Mouse (Mus musculus) lung, embryonic 16.5 days (tissue): Measurements from ENCODE around the gene Mphosph9. TPM values are rescaled to one million over a fixed set of nuclear protein-coding genes. Genes with fewer than 3 reads are reported as not detected.

Experiments used
- ATAC-seq: fragments of 200-750 bp; cut with Nextera tagmentation; 2 replicates; pipeline ENCODE4 v1.8.0; 2017; ENCODE audit warnings: low read depth, mild to moderate bottlenecking, moderate library complexity
- H3K27ac ChIP-seq: fragments of 300-500 bp; sonication (generic); 2 replicates; pipeline ENCODE4 v1.5.1; 2014; ENCODE audit warnings: mild to moderate bottlenecking, control low read depth, low read length
- H3K27me3 ChIP-seq: fragments of 300-500 bp; sonication (generic); 2 replicates; pipeline ENCODE4 v1.6.1; 2014; ENCODE audit warnings: low read depth, low read length, mixed read lengths; ENCODE audit not compliant: control insufficient read depth, insufficient read depth
- H3K36me3 ChIP-seq: fragments of 300-500 bp; sonication (generic); 2 replicates; pipeline ENCODE4 v1.6.1; 2014; ENCODE audit warnings: low read length; ENCODE audit not compliant: control insufficient read depth, insufficient read depth
- H3K4me1 ChIP-seq: fragments of 300-500 bp; sonication (generic); replicated peaks from 2 replicates; pipeline ENCODE4 v1.6.1; 2014; ENCODE audit warnings: low read length, mixed read lengths; ENCODE audit not compliant: control insufficient read depth, insufficient read depth
- H3K4me2 ChIP-seq: fragments of 300-500 bp; sonication (generic); 2 replicates; pipeline ENCODE4 v1.6.1; 2014; ENCODE audit warnings: low read depth, low read length, control low read depth
- H3K4me3 ChIP-seq: fragments of 300-500 bp; sonication (generic); 2 replicates; pipeline ENCODE4 v1.5.1; 2014; ENCODE audit warnings: mild to moderate bottlenecking, low read length, control low read depth
- H3K9ac ChIP-seq: fragments of 300-500 bp; sonication (generic); 2 replicates; pipeline ENCODE4 v1.6.1; 2014; ENCODE audit warnings: low read length, control low read depth
- H3K9me3 ChIP-seq: fragments of 300-500 bp; sonication (generic); 2 replicates; pipeline ENCODE4 v1.6.1; 2016; ENCODE audit warnings: low read length; ENCODE audit not compliant: control insufficient read depth
- WGBS: fragments of 180-500 bp; shearing (Covaris S2); extraction: QIAGEN DNeasy Blood & Tissue Kit; methylation state at CpG from one replicate; pipeline ENCODE4 v1.1.7; 2014; 5-methylcytosine and 5-hydroxymethylcytosine counted together
- polyA plus RNA-seq: library from polyadenylated mRNA; unstranded; fragments of >200 nt; fragmentation: Nextera tagmentation; extraction: Ambion mirVana; gene quantifications from 2 replicates; pipeline ENCODE4 v1.2.1, GENCODE M21; 2015

Mphosph9 gene
- polyA plus RNA-seq, 1 experiment from 2014 or later = 15.1 TPM

GRCm38 (mm10) chr5:124356695-124357094, 28.9 kb upstream of the Mphosph9 start:
- Histone ChIP-seq H3K4me1 (peaks cover 5% of the 10 kb centered on the region), H3K27ac (no peak overlapping the region), H3K36me3 (no peaks in the 10 kb centered on the region), H3K27me3 (no peaks in the 10 kb centered on the region), H3K4me3 (no peak overlapping the region), H3K9me3 (no peaks in the 10 kb centered on the region), H3K9ac (no peak overlapping the region), H3K4me2 (no peak overlapping the region)
- WGBS = 39% methylated on average over 3 of the region's 3 CpGs
- ATAC-seq = no peak

GRCm38 (mm10) chr5:124355425-124355959, 27.7 kb upstream of the Mphosph9 start:
- H3K4me1 ChIP-seq = peaks cover 17% of the 10 kb centered on the region
- no peaks in the 10 kb centered on the region for H3K27me3 ChIP-seq
- H3K9me3 ChIP-seq = no peaks in the 10 kb centered on the region
- H3K27ac ChIP-seq = no peak overlapping the region
- H3K36me3 ChIP-seq = no peaks in the 10 kb centered on the region
- peak overlapping the region; percentile 94 for H3K4me3 ChIP-seq
- H3K4me2 ChIP-seq = peak overlapping the region; percentile 79
- WGBS = 4% methylated on average over 12 of the region's 12 CpGs
- no peak for ATAC-seq
- peak overlapping the region; percentile 45 for H3K9ac ChIP-seq

GRCm38 (mm10) chr5:124354574-124355424, 27.0 kb upstream of the Mphosph9 start:
- peak overlapping the region; percentile 84 for H3K27ac ChIP-seq
- peak overlapping the region; percentile 79 for H3K4me2 ChIP-seq
- ATAC-seq = peak; percentile 69
- under 1% methylated on average over 26 of the region's 60 CpGs for WGBS
- H3K27me3 ChIP-seq = no peaks in the 10 kb centered on the region
- H3K9ac ChIP-seq = peak overlapping the region; percentile 99
- H3K36me3 ChIP-seq = peaks cover 1% of the 10 kb centered on the region; the same call in 1 of the 2 replicates
- peak overlapping the region; percentile 94 for H3K4me3 ChIP-seq
- H3K4me1 ChIP-seq = peaks cover 19% of the 10 kb centered on the region
- no peaks in the 10 kb centered on the region for H3K9me3 ChIP-seq

- WGBS = 0% methylated on average over 36 of the region's 132 CpGs
- peak overlapping the region; percentile 99 for H3K9ac ChIP-seq
- peak; percentile 27 for ATAC-seq
- peaks cover 8% of the 10 kb centered on the region for H3K36me3 ChIP-seq
- peaks cover 19% of the 10 kb centered on the region for H3K4me1 ChIP-seq
- no peaks in the 10 kb centered on the region for H3K27me3 ChIP-seq
- peak overlapping the region; percentile 98 for H3K27ac ChIP-seq
- H3K4me2 ChIP-seq = peak overlapping the region; percentile 92
- H3K9me3 ChIP-seq = no peaks in the 10 kb centered on the region
- peak overlapping the region; percentile 94 for H3K4me3 ChIP-seq
Observed at GRCm38 (mm10) chr5:124353726-124354547, 26.2 kb upstream of the Mphosph9 start.

GRCm38 (mm10) chr5:124353011-124353725, 25.4 kb upstream of the Mphosph9 start:
- peak overlapping the region; percentile 92 for H3K4me2 ChIP-seq
- H3K4me3 ChIP-seq = peak overlapping the region; percentile 94
- H3K4me1 ChIP-seq = peaks cover 19% of the 10 kb centered on the region
- no peaks in the 10 kb centered on the region for H3K27me3 ChIP-seq
- under 1% methylated on average over 32 of the region's 32 CpGs for WGBS
- peaks cover 15% of the 10 kb centered on the region for H3K36me3 ChIP-seq
- peak overlapping the region; percentile 98 for H3K27ac ChIP-seq
- peak overlapping the region; percentile 99 for H3K9ac ChIP-seq
- H3K9me3 ChIP-seq = no peaks in the 10 kb centered on the region
- no peak; the same call in 1 of the 2 replicates for ATAC-seq

GRCm38 (mm10) chr5:124352141-124352920, 24.6 kb upstream of the Mphosph9 start:
- ATAC-seq = peak; percentile 86
- WGBS = under 1% methylated on average over 29 of the region's 30 CpGs

GRCm38 (mm10) chr5:124351604-124352003, 23.8 kb upstream of the Mphosph9 start:
- WGBS = 41% methylated on average over 3 of the region's 3 CpGs

More at GRCm38 (mm10) chr5:124352141-124352920, 24.6 kb upstream of the Mphosph9 start:
- peaks cover 19% of the 10 kb centered on the region for H3K36me3 ChIP-seq
- no peaks in the 10 kb centered on the region for H3K27me3 ChIP-seq
- peak overlapping the region; percentile 94 for H3K4me3 ChIP-seq
- peak overlapping the region; percentile 99 for H3K9ac ChIP-seq
- H3K27ac ChIP-seq = peak overlapping the region; percentile 98
- H3K4me1 ChIP-seq = peaks cover 19% of the 10 kb centered on the region
- H3K4me2 ChIP-seq = peak overlapping the region; percentile 92
- no peaks in the 10 kb centered on the region for H3K9me3 ChIP-seq

GRCm38 (mm10) chr5:124351111-124351560, 23.4 kb upstream of the Mphosph9 start:
- H3K4me3 ChIP-seq = peak overlapping the region; percentile 94
- peaks cover 27% of the 10 kb centered on the region for H3K36me3 ChIP-seq
- peak overlapping the region; percentile 92 for H3K4me2 ChIP-seq
- H3K27me3 ChIP-seq = no peaks in the 10 kb centered on the region
- H3K9ac ChIP-seq = peak overlapping the region; percentile 99
- peaks cover 19% of the 10 kb centered on the region for H3K4me1 ChIP-seq
- peak overlapping the region; percentile 98 for H3K27ac ChIP-seq
- 16% methylated on average over 7 of the region's 7 CpGs for WGBS
- ATAC-seq = peak; percentile 50
- H3K9me3 ChIP-seq = no peaks in the 10 kb centered on the region

More at GRCm38 (mm10) chr5:124351604-124352003, 23.8 kb upstream of the Mphosph9 start:
- peaks cover 19% of the 10 kb centered on the region for H3K4me1 ChIP-seq
- H3K4me3 ChIP-seq = peak overlapping the region; percentile 94
- H3K27ac ChIP-seq = peak overlapping the region; percentile 98
- no peaks in the 10 kb centered on the region for H3K9me3 ChIP-seq
- no peaks in the 10 kb centered on the region for H3K27me3 ChIP-seq
- peak overlapping the region; percentile 99 for H3K9ac ChIP-seq
- H3K36me3 ChIP-seq = peaks cover 22% of the 10 kb centered on the region
- H3K4me2 ChIP-seq = peak overlapping the region; percentile 92
- ATAC-seq = 0 out of 2 replicates have a peak, but pooled peaks have one; percentile 0
